Mouse (Mus musculus): ENCODE measurements at regions not wholly inside any gene's neighbourhood (a gene's known extent, or its start where the extent isn't known, plus 50 kb on each side); places are given as distances from the start of the nearest gene placed in this dataset.
"Not testable (repeated sequence)": the region's sequence is repeated elsewhere in the genome, so short reads cannot be mapped to it uniquely, and the experiment has no call there.

DNA sequence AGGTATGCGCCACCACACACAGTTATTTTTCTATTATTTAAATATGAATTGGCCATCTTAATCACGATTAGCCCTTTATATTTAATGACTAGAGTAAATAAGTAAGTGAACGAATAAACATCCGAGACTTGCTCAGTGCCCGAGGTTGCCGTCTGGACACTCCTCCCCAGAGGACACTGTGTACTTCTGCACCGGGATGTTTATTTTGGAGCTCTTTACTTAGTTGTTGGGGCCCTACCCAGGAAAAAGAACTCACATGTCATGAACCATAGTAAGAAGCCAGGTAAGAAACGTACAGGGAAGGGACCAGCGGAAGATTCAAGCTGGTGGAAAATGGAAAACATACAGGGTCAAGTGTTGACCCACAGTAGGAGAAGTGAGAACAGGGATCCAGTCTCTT, 89.0 kb downstream of the Akr1d1 start:
- DNase-seq (ENCODE audit: extremely low spot score, low read depth, low spot score), result no peak

DNA sequence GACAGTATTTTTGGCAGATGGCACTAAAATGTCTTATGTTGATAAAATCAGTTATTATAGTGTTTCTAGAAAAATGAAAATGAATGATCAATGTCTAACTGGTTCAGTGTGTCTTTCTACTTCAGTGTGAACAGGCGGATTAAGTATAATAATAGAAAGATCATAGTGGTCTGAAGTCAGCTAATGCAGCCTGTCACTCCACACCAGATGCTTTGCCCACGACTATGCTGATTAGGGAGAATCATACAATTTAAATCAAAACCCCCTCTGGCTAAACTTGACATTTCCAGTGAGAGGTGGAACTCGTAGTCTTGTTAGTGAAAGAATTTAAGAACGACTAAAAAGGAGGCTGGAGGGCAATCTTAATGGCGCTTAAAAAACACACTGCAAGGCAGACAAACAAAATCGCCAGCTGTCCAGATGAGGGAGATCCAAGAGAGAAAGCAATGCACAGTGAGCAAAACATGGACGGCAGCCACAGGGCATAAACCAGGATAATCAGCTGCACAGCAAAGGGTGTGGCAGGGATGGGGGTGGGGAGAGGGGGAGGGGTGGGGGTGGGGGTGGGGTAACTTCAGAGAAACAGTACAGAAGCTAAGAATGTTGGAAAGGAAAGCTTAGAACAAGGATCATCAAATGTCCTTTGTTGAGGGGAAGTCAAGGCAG, 91.5 kb downstream of the Akr1d1 start:
- DNase-seq (ENCODE audit: extremely low spot score, low read depth, low spot score), result no peak

DNA sequence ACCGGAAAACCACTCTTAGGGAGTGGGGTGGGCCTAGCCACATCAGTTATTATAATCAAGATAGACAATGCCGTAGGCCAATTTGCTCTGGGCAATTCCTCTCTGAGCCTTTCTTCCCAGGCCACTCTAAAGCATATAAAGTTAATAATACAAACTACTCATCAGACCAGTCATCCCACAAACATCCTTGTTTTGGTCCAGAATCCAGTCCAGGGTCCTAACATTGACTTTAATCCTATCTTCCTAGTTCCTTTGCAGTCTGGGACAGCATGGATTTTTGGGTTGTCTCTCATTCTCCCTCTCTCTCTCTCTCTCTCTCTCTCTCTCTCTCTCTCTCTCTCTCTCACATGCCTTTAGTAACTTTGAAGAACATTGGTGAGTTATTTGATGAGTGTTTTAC, 92.3 kb downstream of the Akr1d1 start:
- DNase-seq (ENCODE audit: extremely low spot score, low read depth, low spot score), result no peak

DNA sequence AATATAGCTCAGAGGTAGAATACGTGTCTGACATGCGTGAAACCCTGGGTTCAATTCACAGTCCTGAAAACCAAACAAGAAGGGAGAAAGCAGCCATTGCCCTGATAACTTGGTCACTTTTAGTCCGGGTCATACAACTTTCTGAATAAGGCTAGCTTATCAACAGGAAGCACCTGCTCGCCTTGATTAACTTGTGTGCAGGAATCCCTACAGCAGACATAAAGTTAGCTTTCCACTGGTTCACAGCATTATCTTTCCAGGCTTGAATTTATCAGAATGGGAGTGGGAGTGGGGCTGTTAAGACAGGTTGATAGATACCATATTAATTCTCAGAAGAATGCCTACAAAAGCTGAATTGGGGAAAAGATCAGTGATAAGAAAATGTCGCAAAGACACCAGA, 97.2 kb downstream of the Akr1d1 start:
- DNase-seq (ENCODE audit: extremely low spot score, low read depth, low spot score), result no peak

DNA sequence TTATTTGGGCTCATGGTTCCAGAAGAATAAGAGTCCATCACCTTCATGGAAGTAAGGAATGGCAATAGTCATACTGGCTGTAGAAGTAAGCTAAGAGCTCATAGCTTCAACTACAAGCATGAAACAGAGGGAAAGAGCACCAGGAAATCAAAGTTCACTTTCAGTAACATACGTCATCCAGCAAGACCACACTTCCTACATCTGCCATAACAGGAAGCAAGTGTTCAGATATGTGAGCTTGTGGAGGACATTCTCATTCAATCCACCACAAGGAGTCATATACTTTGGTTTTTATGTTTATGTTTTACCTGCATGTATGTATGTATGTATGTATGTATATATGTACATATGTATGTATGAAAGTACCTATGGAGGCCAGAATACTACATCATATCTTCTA, 104.0 kb downstream of the Akr1d1 start:
- no peak for DNase-seq (ENCODE audit: extremely low spot score, low read depth, low spot score)

DNA sequence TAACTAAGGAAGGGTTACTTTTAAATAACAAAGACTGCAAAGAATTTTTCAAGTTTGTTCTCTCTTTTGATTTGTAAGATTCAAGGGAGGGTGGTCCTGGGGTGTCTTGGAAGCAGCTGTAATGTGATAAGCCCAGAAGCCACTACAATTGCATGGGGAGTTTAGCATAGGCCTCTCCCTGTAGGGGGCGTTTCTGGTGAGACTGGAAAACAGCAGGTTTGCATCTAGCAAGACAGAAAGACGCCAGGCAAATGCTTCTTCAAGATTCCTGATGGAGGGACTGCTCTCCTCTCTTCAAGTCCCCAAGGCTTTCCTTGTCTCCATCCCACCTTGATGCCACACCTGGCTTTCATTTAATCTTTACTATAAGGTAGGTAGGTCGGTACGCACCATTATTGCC, 112.1 kb downstream of the Akr1d1 start:
- DNase-seq (ENCODE audit: extremely low spot score, low read depth, low spot score), result no peak

DNA sequence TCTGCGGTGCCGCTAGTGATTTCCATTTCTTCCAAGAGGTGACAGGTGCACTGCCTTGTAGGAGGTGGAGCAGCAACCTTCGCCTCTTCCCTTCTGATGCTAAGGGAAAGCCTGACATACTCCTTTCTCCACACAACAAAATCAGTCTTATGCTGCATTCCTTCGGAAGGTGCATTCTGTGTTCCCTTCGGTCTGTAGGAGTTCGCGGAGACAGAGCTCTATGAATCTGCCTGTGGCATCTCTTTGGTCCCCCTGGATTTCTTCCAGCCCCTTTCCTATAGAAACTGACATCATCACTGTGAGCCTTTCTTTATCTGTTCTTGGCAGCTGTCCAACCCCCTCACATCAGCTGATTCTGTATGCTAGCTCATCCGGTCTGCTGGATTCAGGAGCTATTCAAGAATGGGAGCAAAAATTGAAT, 112.7 kb downstream of the Akr1d1 start:
- DNase-seq (ENCODE audit: extremely low spot score, low read depth, low spot score), result no peak

DNA sequence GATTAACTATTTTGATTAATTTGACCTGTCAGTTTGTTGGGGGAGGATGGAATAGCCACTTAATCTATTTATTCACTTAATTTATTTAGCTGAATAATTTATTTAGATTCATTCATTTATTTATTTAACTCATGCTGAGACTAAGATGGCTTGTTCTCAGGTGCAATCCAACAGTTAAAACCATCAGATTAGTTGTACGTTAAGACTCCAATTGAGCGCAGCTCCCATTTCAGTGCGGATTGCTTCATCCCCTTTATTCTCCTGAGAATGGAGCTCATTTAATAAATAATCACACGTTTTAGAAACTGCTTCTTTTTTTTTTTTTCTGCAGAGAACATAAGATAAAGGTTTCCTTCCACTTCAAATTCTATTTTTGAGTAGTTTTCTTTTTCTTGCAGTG, 113.2 kb downstream of the Akr1d1 start:
- no peak for DNase-seq (ENCODE audit: extremely low spot score, low read depth, low spot score)

DNA sequence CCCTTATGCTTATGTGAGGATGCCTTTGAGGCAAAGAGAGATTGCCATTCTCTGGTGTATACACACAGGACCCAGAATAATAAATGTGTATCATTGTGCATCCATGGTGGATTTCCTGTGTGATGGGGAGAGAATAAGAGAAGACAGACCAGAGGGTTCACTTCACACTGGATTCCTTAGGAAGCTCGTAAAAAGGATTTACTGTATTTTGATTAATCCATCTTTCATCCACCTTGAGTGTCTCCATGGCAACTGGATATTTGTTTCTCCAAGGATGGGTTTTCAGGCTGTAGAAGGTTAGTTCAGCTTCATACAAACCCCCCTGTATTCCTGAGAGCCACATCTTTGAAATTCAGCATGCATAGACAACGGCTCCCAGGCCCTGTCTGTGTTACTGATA, 113.7 kb downstream of the Akr1d1 start:
- DNase-seq (ENCODE audit: extremely low spot score, low read depth, low spot score), result no peak

DNA sequence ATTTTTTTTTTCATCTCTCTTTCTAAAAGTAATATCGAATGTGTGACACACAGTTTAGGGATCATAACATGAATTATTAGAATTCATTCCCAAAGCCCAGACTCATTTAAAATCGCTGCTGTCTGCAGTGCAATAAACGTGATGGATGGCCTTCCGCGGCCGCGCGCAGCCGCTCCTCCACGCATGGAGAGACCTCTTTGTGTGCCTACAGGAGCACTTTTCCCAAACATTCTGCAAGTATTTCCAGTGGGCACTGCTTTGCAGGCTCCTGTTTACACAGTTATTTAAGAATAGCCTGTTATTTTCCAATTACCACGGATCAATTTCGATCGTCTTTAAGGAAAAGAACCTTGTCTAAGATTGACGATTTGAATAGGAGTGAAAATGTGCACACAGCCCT, 115.6 kb downstream of the Akr1d1 start:
- peak; percentile 44 for DNase-seq (ENCODE audit: extremely low spot score, low read depth, low spot score)

DNA sequence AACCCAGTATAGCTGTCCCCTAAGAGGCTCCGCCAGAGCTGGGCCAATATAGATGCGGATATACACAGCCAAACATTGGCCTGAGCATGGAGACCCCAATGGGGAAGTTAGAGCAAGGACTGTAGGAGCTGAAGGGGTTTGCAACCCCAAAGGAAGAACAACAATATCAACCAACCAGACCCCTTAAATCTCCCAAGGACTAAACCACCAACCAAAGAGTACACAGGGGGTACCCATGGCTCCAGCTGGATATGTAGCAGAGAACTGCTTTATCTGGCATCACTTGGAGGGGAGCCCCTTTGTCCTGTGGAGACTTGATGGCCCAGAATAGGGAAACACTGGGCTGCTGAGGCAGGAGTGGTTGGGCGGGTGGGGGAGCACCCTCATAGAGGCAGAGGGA, 127.3 kb downstream of the Akr1d1 start:
- DNase-seq (ENCODE audit: extremely low spot score, low read depth, low spot score), result not testable (repeated sequence)

DNA sequence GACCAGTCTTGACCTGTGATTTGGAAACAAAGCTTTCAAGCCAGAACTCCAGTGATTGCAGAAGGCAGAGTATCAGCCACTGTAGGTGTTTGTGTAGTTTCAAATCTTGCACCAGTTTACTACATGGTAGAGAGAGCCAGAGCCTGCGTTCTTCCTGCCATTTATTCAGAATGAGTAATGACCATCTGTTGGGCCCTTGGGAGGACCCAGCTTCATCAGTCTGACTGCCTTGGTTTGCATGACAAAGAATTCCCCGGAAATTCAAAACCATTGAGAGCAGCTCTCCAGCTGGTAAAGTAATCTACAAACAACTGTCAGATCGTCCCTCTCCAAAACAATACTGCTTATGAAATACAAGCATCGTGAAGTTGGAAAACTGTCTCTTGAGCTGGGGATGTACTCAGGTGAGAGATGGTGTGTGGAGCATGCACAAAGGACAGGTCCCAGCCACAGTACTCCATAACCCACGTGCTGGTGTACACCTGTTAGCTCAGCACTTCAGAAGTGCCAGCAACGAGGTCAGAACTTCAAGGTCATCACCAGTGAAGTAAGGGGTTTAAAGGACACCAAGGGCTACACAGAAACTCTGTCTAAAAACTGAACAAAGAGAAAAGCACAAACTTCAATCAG, 128.2 kb downstream of the Akr1d1 start:
- no peak for DNase-seq (ENCODE audit: extremely low spot score, low read depth, low spot score)

DNA sequence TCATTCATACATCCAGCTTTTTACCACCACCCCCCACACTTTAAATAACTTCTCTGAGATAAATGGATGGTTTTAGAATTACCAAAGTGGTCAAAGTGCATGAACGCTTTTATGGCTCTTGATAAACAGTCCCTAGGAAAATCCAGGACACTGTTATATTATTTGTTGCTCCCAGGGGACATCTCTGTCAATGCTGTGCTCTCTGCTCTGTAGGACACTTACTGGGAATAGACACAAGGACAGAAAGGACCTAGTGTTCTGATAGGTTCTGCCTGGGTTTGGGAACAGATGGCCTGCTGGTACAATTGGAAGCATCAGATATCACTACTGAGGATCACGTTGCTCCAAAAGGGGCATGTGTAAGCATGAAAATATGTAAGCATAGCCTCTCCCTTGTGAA, 132.8 kb downstream of the Akr1d1 start:
- no peak for DNase-seq (ENCODE audit: extremely low spot score, low read depth, low spot score)

DNA sequence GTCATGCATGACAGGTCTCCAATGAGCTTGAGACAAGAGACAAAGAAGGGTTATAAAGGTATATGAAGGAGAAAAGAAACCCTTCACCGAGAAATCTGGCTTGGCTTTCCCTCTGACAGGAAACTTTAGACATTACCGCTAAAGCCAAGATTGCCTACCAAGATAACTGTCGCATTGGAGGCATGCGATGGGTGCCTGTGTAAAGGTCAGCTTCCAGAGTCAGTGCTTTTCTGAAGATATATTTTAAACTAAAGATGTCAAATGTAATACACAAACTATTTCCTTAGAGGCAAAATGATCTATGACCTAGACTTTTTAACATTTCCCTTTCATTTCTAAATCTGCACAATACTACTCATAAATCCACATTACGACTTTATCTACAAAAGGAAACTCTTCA, 135.6 kb downstream of the Akr1d1 start:
- DNase-seq (ENCODE audit: extremely low spot score, low read depth, low spot score), result no peak

DNA sequence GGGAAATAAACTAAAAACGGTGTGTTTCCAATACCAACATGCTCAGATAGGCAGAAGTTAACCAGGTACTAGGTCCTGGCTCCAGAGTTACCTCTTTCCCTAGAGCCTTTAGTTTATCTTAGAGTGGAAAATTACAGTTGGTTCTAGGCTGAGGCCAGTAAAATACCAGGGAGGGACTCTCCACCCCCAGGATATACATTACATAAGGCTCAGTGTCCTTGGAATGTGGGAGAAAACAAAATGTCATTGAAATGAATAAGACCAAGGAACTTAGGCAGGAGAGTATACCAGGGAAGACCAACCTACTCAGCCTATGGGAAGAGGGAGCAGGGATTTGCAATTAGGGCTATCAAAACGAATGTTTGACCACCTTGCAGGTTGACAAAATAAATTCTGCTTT, 139.4 kb downstream of the Akr1d1 start:
- no peak for DNase-seq (ENCODE audit: extremely low spot score, low read depth, low spot score)

DNA sequence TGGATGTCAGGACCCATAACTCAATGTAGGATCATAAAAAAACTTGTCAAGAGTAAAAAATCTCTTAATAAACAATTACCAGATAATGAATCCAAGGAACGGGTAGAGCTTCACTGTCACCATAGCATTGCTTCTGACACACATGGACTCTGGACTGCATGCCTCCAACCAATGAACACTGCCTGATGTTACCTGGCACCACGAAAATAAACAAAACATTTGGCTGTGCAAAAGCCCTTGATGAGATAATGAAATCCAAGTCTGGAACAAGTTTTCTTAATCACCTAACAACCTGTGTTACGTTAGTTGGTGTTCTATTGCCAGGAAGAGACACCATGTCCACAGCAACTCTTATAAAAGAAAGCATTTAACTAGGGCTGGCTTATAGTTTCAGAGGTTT, 140.7 kb downstream of the Akr1d1 start:
- DNase-seq (ENCODE audit: extremely low spot score, low read depth, low spot score), result no peak

DNA sequence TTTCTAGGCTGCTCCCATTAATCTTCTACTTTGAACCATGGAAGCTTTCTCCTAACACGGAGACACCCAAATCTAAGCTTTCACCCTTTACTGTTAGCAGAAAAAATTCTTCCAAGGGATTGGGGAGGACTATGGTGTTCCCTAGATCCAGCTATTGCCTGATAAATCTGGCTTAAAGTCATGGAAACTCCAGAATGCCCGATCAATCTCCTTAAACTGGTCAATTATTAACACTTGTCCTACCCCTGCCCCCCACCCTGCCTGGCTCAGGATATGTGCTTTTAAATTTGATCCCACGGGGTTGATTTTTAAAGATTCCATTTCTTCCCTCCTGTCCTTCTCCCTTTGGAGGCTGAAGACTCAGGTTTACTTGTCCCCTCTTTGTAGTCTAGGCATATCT, 149.9 kb downstream of the Akr1d1 start:
- no peak for DNase-seq (ENCODE audit: extremely low spot score, low read depth, low spot score)

DNA sequence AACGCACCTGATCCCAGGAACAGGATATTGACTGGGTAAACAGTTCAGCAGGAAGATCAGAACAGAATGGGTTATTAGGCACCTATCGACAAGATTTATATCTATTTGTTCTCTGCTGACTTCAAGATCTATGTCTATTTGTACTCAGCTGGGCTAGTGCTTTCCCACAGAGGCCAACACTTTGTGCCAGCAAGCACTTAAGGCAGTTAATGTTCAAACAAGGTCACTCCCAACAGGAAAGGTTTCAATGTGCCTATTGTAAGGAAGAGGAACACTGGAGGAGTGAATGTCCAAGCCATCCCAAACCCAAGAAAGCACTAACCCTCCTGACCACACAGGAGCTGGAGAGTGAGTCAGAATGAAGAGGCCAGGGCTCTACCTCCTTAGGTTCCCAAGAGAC, 151.4 kb downstream of the Akr1d1 start:
- DNase-seq (ENCODE audit: extremely low spot score, low read depth, low spot score), result not testable (repeated sequence)

DNA sequence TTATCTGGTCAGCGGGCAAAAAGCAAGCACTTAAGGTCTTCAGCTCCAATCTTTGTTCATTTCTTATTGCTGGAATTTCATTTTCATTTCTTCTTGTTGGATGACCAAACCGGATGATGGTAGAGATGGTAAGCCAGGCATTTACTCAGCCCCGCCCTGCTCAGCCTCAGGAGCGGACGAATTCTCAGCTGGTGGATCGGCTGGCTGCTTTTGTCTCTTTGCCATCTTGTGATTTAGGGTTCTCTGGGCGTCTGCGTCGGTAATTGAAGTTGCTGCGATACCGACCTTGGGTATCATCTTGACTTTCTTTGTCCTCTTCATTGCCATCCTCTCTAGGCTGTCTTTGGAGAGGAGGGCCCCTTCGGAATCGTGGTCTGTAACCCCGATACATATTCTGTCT, 156.1 kb downstream of the Akr1d1 start:
- DNase-seq (ENCODE audit: extremely low spot score, low read depth, low spot score), result no peak

DNA sequence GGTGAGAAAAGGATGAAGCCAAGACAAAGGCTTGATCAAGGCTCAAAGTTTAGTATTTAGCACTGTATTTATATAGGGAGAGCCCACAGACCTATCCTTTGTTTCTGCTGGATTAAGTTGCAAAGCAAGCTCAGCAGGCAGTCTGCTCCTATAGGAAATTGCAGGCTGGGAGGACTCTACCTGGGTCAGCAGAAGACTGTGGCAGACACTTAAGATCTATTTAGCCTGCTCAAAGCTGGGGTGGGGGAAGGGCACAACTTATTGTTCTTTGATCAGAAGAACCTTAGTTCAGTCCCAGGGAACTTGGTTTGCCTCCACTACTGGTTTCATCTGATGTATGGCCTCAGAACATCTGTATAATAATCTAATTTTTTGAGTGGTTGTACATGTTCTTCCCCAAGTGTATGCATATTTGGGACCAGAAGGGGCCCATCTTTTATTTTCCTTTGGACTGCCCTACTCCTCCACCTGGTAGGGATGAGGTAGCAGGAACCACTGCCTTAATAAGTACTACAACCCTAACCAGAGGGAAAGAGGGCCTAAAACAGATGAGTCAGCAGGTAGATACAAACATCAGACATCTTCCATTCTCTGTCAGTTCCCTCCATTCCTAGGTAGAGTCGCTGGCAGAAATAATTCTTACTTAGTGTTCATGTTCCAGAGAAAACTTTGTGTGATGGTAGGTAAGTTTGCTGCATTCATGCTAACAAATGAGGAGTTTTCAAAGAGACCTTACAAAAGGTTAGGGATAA, 159.1 kb downstream of the Akr1d1 start:
- no peak for DNase-seq (ENCODE audit: extremely low spot score, low read depth, low spot score)

DNA sequence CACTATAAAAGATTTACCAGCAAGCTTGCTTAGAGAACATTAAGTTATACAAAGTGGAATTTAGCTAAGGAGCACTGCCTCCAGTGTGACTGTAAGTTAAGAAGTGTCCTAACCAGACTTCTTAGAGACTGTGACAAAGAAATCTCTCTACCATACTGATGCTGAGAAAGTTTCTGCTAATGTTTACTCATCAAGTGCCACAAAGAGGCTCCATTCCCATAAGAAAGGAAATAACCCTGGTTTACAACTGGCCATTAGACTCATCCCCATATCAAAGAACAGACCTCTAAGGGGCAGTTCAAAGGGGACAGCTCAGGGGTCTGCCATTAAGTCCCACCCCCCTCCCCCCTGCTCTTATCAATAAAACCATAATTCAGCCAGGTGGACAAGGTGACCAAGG, 159.7 kb downstream of the Akr1d1 start:
- DNase-seq (ENCODE audit: extremely low spot score, low read depth, low spot score), result no peak

DNA sequence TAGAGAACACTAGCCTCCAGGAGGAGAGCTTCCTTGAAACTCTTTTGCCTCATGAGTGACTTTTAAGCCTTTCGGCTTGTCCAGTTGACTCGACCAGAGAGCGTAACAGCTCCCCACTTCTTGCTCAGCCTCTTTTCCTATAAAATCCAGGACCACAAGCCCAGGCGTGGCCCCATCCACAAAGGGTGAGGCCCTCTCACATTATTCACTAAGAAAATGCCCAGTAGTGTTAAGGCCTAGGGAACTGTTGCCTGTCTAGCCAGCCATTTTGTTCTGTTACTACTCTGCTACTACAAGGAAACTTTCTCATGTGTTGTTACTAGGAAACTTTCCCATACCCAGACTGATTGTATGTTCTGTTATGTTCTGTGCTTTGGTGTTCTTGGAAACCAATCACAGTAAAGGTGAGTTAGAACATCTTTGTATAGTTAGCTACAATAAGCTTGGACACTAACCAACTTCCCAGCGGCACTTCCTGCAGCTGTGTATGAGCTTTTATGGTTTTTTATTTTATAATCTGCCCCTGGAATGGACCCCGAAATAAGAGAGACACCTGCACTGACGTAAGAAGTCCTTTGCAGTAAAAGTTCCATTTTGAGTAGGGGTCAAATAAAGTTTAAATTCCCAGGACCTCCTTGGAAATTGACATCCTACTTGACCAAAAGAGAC, 162.1 kb downstream of the Akr1d1 start:
- no peak for DNase-seq (ENCODE audit: extremely low spot score, low read depth, low spot score)

Measured in hindlimb bud, embryonic 11.5 days (tissue).